In genomic region chr6:52232984-52233545, GRCm38 (mm10) we compare ENCODE assay signal across 13 mouse cellular contexts. TPM values are rescaled to one million over a fixed set of nuclear protein-coding genes. Genes with fewer than 3 reads are reported as not detected.
DNase-seq lines count a peak whose midpoint lies in the region; ATAC-seq and TF ChIP-seq lines count a peak whose summit lies in the region.
"Had no signal": no experiment of that assay in that cellular context is flagged by ENCODE, and none has a peak within 500 bp of the region (broad histone marks: within the 10 kb centered on the region; RNA-seq: fewer than 3 reads in every experiment).

No protein-coding gene starts in this region.

- peak overlapping the region; percentile 71 for H3K4me3 ChIP-seq in kidney, adult 2 months (ENCODE audit: insufficient read depth, low read depth, low read length)
- H3K4me3 ChIP-seq in limb, embryonic 11.5 days (ENCODE audit: low read depth, low read length) = peak overlapping the region; percentile 99

- 4% methylated on average over 23 of the region's 23 CpGs for WGBS in kidney, adult 2 months
- WGBS in limb, embryonic 11.5 days = under 1% methylated on average over 23 of the region's 23 CpGs

- no peaks in the 10 kb centered on the region for H3K36me3 ChIP-seq in kidney, adult 2 months (ENCODE audit: control insufficient read depth, insufficient read depth, low read length)
- peaks cover 2% of the 10 kb centered on the region for H3K36me3 ChIP-seq in limb, embryonic 11.5 days (ENCODE audit: control insufficient read depth, insufficient read depth, low read length)

- DNase-seq in kidney, adult 2 months = no peak
- no peak for DNase-seq in kidney, postnatal 4 days
- DNase-seq in thymus, postnatal 4 days = peak; percentile 18
- DNase-seq in thymus, adult 18-20 months = no peak
- peak; percentile 72 for DNase-seq in limb, embryonic 11.5 days (ENCODE audit: low spot score)
- no peak for DNase-seq in thymus, postnatal 0 days (ENCODE audit: low spot score)
- DNase-seq: cerebellum, adult 9-10 months; right cerebral cortex, postnatal 14 days had no signal

- no peak for ATAC-seq in limb, embryonic 11.5 days (ENCODE audit: insufficient number of reproducible peaks, low FRiP score, low TSS enrichment, low read depth)
- no peak for ATAC-seq in erythroblast, adult 5-6 weeks (replicated peaks; ENCODE audit: low FRiP score, poor library complexity, severe bottlenecking)

- H3K4me1 ChIP-seq in kidney, adult 2 months (ENCODE audit: control insufficient read depth, insufficient read depth, low read length) = peaks cover 23% of the 10 kb centered on the region
- no peaks in the 10 kb centered on the region; the same call in 1 of the 2 replicates for H3K4me1 ChIP-seq in limb, embryonic 11.5 days (ENCODE audit: control insufficient read depth, insufficient read depth, low read length)

- no peak for TF ChIP-seq POLR2A in kidney, adult 2 months (IDR thresholded peaks at IDR 0.05; ENCODE audit: low read depth, low read length)

- TF ChIP-seq CTCF in kidney, adult 2 months (conservative IDR thresholded peaks at IDR 0.05; ENCODE audit: insufficient read depth, insufficient read length, low read depth, low read length) = no peak

- peak overlapping the region; percentile 90 for H3K27ac ChIP-seq in kidney, adult 2 months (ENCODE audit: insufficient read depth, low read depth, low read length)
- peak overlapping the region; percentile 99 for H3K27ac ChIP-seq in limb, embryonic 11.5 days (replicated peaks; ENCODE audit: low read depth, low read length)

- H3K4me2 ChIP-seq in limb, embryonic 11.5 days (ENCODE audit: low read depth, severe bottlenecking) = peak overlapping the region; percentile 75

- no peaks in the 10 kb centered on the region for H3K27me3 ChIP-seq in kidney, adult 2 months (replicated peaks; ENCODE audit: control insufficient read depth, insufficient read depth, low read length)
- no peaks in the 10 kb centered on the region for H3K27me3 ChIP-seq in limb, embryonic 11.5 days (ENCODE audit: control insufficient read depth, insufficient read depth, low read length)

- H3K9me3 ChIP-seq in limb, embryonic 11.5 days (ENCODE audit: control insufficient read depth, low read length) = no peaks in the 10 kb centered on the region

- H3K9ac ChIP-seq in limb, embryonic 11.5 days (ENCODE audit: low read length) = peak overlapping the region; percentile 100

RNA-seq across cellular contexts. Expression of gene Hoxa9, which starts 2.2 kb away (rescaled TPM):
- polyA plus RNA-seq in kidney, adult 2 months (2012; rRNA removed) = 36.0 and 63.1 TPM in 2 replicates
- 86.7 and 90.5 TPM in 2 replicates for polyA plus RNA-seq in limb, embryonic 11.5 days (2014; fragmentation: Nextera tagmentation; extraction: Ambion mirVana)
- total RNA-seq in erythroblast, adult 5-6 weeks (2015; ENCODE audit: low replicate concordance) = 3.3 TPM in 1 of 2 replicates, not detected in the other
- 2.5 and 4.0 TPM in 2 replicates for total RNA-seq in erythroblast, adult 5-6 weeks (2017; ENCODE audit: low replicate concordance)
- 0.62 and 0.81 TPM in 2 replicates for polyA plus RNA-seq in thymus, postnatal 0 days (2015; fragmentation: Nextera tagmentation; extraction: Ambion mirVana)
- total RNA-seq: left cerebral cortex, adult 8-10 months had no signal

RNA-seq across cellular contexts. Expression of gene Hoxa10, which starts 7.6 kb away (rescaled TPM):
- 34.0 and 34.4 TPM in 2 replicates for polyA plus RNA-seq in kidney, adult 2 months (2012; rRNA removed)
- 274 and 278 TPM in 2 replicates for polyA plus RNA-seq in limb, embryonic 11.5 days (2014; fragmentation: Nextera tagmentation; extraction: Ambion mirVana)
- not detected in 2 replicates for total RNA-seq in erythroblast, adult 5-6 weeks (2015; ENCODE audit: low replicate concordance)
- total RNA-seq in erythroblast, adult 5-6 weeks (2017; ENCODE audit: low replicate concordance) = not detected in 2 replicates
- polyA plus RNA-seq in thymus, postnatal 0 days (2015; fragmentation: Nextera tagmentation; extraction: Ambion mirVana) = 0.08 and 0.19 TPM in 2 replicates
- total RNA-seq: left cerebral cortex, adult 8-10 months had no signal
- polyA plus RNA-seq: embryonic facial prominence, embryonic 14.5 days; heart, embryonic 16.5 days had no signal

RNA-seq across cellular contexts. Expression of gene Hoxa7, which starts 11.4 kb away (rescaled TPM):
- 44.1 and 45.9 TPM in 2 replicates for polyA plus RNA-seq in kidney, adult 2 months (2012; rRNA removed)
- 14.7 and 16.2 TPM in 2 replicates for polyA plus RNA-seq in limb, embryonic 11.5 days (2014; fragmentation: Nextera tagmentation; extraction: Ambion mirVana)
- 0.77 and 2.5 TPM in 2 replicates for total RNA-seq in erythroblast, adult 5-6 weeks (2015; ENCODE audit: low replicate concordance)
- total RNA-seq in erythroblast, adult 5-6 weeks (2017; ENCODE audit: low replicate concordance) = 1.3 and 2.1 TPM in 2 replicates
- polyA plus RNA-seq in thymus, postnatal 0 days (2015; fragmentation: Nextera tagmentation; extraction: Ambion mirVana) = 0.71 and 1.4 TPM in 2 replicates
- total RNA-seq: left cerebral cortex, adult 8-10 months had no signal

RNA-seq across cellular contexts. Expression of gene Hoxa11, which starts 12.5 kb away (rescaled TPM):
- 3.7 TPM in 2 replicates for polyA plus RNA-seq in kidney, adult 2 months (2012; rRNA removed)
- 66.3 and 78.0 TPM in 2 replicates for polyA plus RNA-seq in limb, embryonic 11.5 days (2014; fragmentation: Nextera tagmentation; extraction: Ambion mirVana)
- not detected in 2 replicates for total RNA-seq in erythroblast, adult 5-6 weeks (2015; ENCODE audit: low replicate concordance)
- not detected in 2 replicates for total RNA-seq in erythroblast, adult 5-6 weeks (2017; ENCODE audit: low replicate concordance)
- polyA plus RNA-seq in thymus, postnatal 0 days (2015; fragmentation: Nextera tagmentation; extraction: Ambion mirVana) = not detected in 2 replicates
- total RNA-seq: left cerebral cortex, adult 8-10 months had no signal
- polyA plus RNA-seq: embryonic facial prominence, embryonic 14.5 days; heart, embryonic 16.5 days; liver, embryonic 16.5 days had no signal

RNA-seq across cellular contexts. Expression of gene Gm28308, which starts 19.9 kb away (rescaled TPM):
- 0.78 and 2.9 TPM in 2 replicates for polyA plus RNA-seq in kidney, adult 2 months (2012; rRNA removed)
- 1.1 and 1.3 TPM in 2 replicates for polyA plus RNA-seq in limb, embryonic 11.5 days (2014; fragmentation: Nextera tagmentation; extraction: Ambion mirVana)
- total RNA-seq in erythroblast, adult 5-6 weeks (2015; ENCODE audit: low replicate concordance) = not detected in 2 replicates
- not detected in 2 replicates for total RNA-seq in erythroblast, adult 5-6 weeks (2017; ENCODE audit: low replicate concordance)
- not detected in 2 replicates for polyA plus RNA-seq in thymus, postnatal 0 days (2015; fragmentation: Nextera tagmentation; extraction: Ambion mirVana)
- total RNA-seq: left cerebral cortex, adult 8-10 months had no signal
- polyA plus RNA-seq: embryonic facial prominence, embryonic 14.5 days; heart, embryonic 16.5 days; liver, embryonic 16.5 days had no signal

Comparison
In these comparisons a context has a peak if more than half of its experiments do, and no peak if none do; other contexts are left out.
1. DNase-seq: peak in thymus, postnatal 4 days (single experiment) and limb, embryonic 11.5 days (single experiment); none in kidney, adult 2 months (single experiment), kidney, postnatal 4 days (0 of 2), thymus, adult 18-20 months (0 of 2) and thymus, postnatal 0 days (single experiment).
2. RNA of gene Hoxa9, which starts 2.2 kb away (polyA plus RNA-seq): 86.7 to 90.5 TPM in limb, embryonic 11.5 days and 36.0 to 63.1 TPM in kidney, adult 2 months; 0.62 to 0.81 TPM in thymus, postnatal 0 days; every median in the first group is over 10 times any median in the second.
3. RNA of gene Hoxa10, which starts 7.6 kb away (polyA plus RNA-seq): 274 to 278 TPM in limb, embryonic 11.5 days and 34.0 to 34.4 TPM in kidney, adult 2 months; 0.08 to 0.19 TPM in thymus, postnatal 0 days; every median in the first group is over 10 times any median in the second.